Mouse (Mus musculus) brain, embryonic 14.5 days (tissue): ENCODE data around the gene Tceal3.

Experiments
- CTCF ChIP-seq: fragments of 200-500 bp; IDR thresholded peaks from 2 replicates; pipeline ENCODE4 v1.5.1; 2012; ENCODE audit warnings: inconsistent platforms, mild to moderate bottlenecking, moderate library complexity, borderline replicate concordance; ENCODE audit not compliant: insufficient read depth, insufficient read length; ENCODE audit errors: extremely low read depth
- POLR2A ChIP-seq: fragments of 200-500 bp; IDR thresholded peaks from 2 replicates; pipeline ENCODE4 v1.6.1; 2012; ENCODE audit warnings: mild to moderate bottlenecking, inconsistent platforms, borderline replicate concordance; ENCODE audit not compliant: poor library complexity, insufficient read depth, insufficient read length, severe bottlenecking; ENCODE audit errors: extremely low read depth

DNA sequence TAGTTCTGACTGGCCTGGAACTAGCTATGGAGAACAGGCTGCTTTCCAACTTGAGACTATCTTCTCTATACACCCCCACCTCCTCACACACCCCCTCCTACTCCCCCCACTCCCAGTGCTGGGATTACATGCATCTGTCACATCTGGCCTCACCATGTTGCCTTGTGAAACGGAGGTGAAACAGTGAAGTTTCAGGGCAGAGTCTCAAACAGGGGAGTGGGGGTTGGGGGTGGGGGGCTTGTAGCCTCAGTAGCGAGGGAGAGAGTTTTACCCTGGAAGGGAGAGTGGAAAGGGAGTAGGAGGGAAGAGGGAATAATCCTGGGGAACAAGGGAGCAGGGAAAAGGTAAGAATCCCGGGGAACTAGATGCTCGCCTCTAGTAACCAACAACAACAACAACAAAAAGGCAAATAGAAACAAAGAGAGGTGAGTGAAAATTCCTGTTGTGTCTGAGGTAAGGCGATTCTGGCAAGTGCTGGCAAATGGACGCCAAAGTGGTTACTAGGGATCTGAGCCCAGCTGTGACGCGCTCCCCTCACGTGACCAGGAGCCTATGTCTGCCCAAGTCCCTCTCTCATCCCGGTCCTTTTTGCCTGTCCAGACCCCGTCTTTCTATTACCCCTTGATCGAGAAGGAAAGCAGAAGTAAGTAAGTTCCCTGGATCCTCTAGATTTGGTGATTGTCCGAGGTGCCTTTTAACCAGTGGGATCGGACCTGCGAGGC is 117.0 kb downstream of the Tceal3 start, which contains the start of gene Tceal1:
- TF ChIP-seq CTCF, result no peak
- TF ChIP-seq POLR2A, result peak; percentile 48; the same call in 1 of the 2 replicates
